Mouse (Mus musculus) MEL (cell line): Measurements from ENCODE around the gene Rars. TPM values are rescaled to one million over a fixed set of nuclear protein-coding genes. Genes with fewer than 3 reads are reported as not detected.

Source experiments
- DNase-seq: peaks from one replicate; pipeline ENCODE4 v3.0.0; 2011; ENCODE audit warnings: low read depth, low spot score
- H3K27ac ChIP-seq: 2 replicates; pipeline ENCODE4 v1.5.1; 2012; ENCODE audit warnings: low read depth, mild to moderate bottlenecking, control low read depth, low read length, moderate library complexity; ENCODE audit not compliant: control insufficient read depth
- H3K27me3 ChIP-seq, 2 experiments: fragments of 150-350 bp in 1 of 2; sonication (generic) in 1 of 2; 2 replicates each; pipeline ENCODE4 v1.6.1; 2012; ENCODE audit warnings: low read length in 2 of 2, mild to moderate bottlenecking in 2 of 2, improper control_type of control experiment in 1 of 2, moderate library complexity in 1 of 2; ENCODE audit not compliant: insufficient read depth in 2 of 2, control insufficient read depth in 1 of 2
- H3K36me3 ChIP-seq, 2 experiments: 2 replicates each; pipeline ENCODE4 v1.6.1; 2012 to 2014; ENCODE audit warnings: low read length in 2 of 2, improper control_type of control experiment in 1 of 2, inconsistent platforms in 1 of 2, mild to moderate bottlenecking in 1 of 2; ENCODE audit not compliant: insufficient read depth in 2 of 2, control insufficient read depth in 1 of 2
- H3K4me1 ChIP-seq, 2 experiments: fragments of 150-350 bp in 1 of 2; sonication (generic) in 1 of 2; 2 replicates each; pipeline ENCODE4 v1.6.1; 2012; ENCODE audit warnings: low read length in 2 of 2, improper control_type of control experiment in 1 of 2, mild to moderate bottlenecking in 1 of 2; ENCODE audit not compliant: insufficient read depth in 2 of 2, control insufficient read depth in 1 of 2
- H3K4me3 ChIP-seq, 2 experiments: fragments of 150-350 bp in 1 of 2; sonication (generic) in 1 of 2; 2 replicates each; pipeline ENCODE4 v1.5.1; 2012; ENCODE audit warnings: low read depth in 2 of 2, low read length in 2 of 2, mild to moderate bottlenecking in 2 of 2, moderate library complexity in 2 of 2, control low read depth in 1 of 2, improper control_type of control experiment in 1 of 2; ENCODE audit not compliant: control insufficient read depth in 1 of 2, insufficient read depth in 1 of 2
- H3K79me2 ChIP-seq: 2 replicates; pipeline ENCODE4 v1.6.1; 2012; ENCODE audit warnings: mild to moderate bottlenecking, low read length, moderate library complexity; ENCODE audit not compliant: control insufficient read depth, poor library complexity, insufficient read depth
- H3K9ac ChIP-seq: 2 replicates; pipeline ENCODE4 v1.6.1; 2012; ENCODE audit warnings: low read depth, mild to moderate bottlenecking, control low read depth, low read length, moderate library complexity; ENCODE audit not compliant: control insufficient read depth, poor library complexity, severe bottlenecking
- H3K9me3 ChIP-seq: fragments of 150-350 bp; sonication (generic); replicated peaks from 2 replicates; pipeline ENCODE4 v1.6.1; 2012; ENCODE audit warnings: mild to moderate bottlenecking, low read length, improper control_type of control experiment, moderate library complexity; ENCODE audit not compliant: insufficient read depth
- BHLHE40 ChIP-seq: IDR thresholded peaks from 2 replicates; pipeline ENCODE4 v1.6.1; 2012; ENCODE audit warnings: low read depth, mild to moderate bottlenecking, inconsistent platforms, low read length, improper control_type of control experiment, borderline replicate concordance
- CHD1 ChIP-seq: IDR thresholded peaks from 2 replicates; pipeline ENCODE4 v1.6.1; 2012; ENCODE audit warnings: low read depth, mild to moderate bottlenecking, inconsistent platforms, low read length, improper control_type of control experiment
- CHD2 ChIP-seq: IDR thresholded peaks from 2 replicates; pipeline ENCODE4 v1.6.1; 2011; ENCODE audit warnings: low read length, improper control_type of control experiment
- CTCF ChIP-seq, 3 experiments: IDR thresholded peaks in 2 of 3; conservative IDR thresholded peaks in 1 of 3; 2 replicates each; pipeline ENCODE4 v1.5.1; 2011 to 2012; ENCODE audit warnings: low read length in 3 of 3, low read depth in 2 of 3, mild to moderate bottlenecking in 2 of 3, improper control_type of control experiment in 1 of 3, inconsistent platforms in 1 of 3, mixed read lengths in 1 of 3, moderate library complexity in 1 of 3; ENCODE audit not compliant: control insufficient read depth in 1 of 3, insufficient read depth in 1 of 3, poor library complexity in 1 of 3, severe bottlenecking in 1 of 3
- E2F4 ChIP-seq: IDR thresholded peaks from 2 replicates; pipeline ENCODE4 v1.6.1; 2011; ENCODE audit warnings: low read depth, low read length, improper control_type of control experiment, borderline replicate concordance
- ELF1 ChIP-seq: IDR thresholded peaks from 2 replicates; pipeline ENCODE4 v1.6.1; 2014; ENCODE audit warnings: low read depth, mild to moderate bottlenecking, inconsistent platforms, low read length, improper control_type of control experiment, moderate library complexity
- EP300 ChIP-seq, 2 experiments: IDR thresholded peaks; 2 replicates each; pipeline ENCODE4 v1.6.1; 2011; ENCODE audit warnings: improper control_type of control experiment in 2 of 2, low read length in 2 of 2, low read depth in 1 of 2, mild to moderate bottlenecking in 1 of 2
- ETS1 ChIP-seq: IDR thresholded peaks from 2 replicates; pipeline ENCODE4 v1.6.1; 2012; ENCODE audit warnings: low read depth, mild to moderate bottlenecking, inconsistent platforms, low read length, improper control_type of control experiment, moderate library complexity
- GABPA ChIP-seq: IDR thresholded peaks from 2 replicates; pipeline ENCODE4 v1.6.1; 2012; ENCODE audit warnings: low read depth, mild to moderate bottlenecking, inconsistent platforms, low read length, improper control_type of control experiment, moderate library complexity
- GATA1 ChIP-seq: IDR thresholded peaks from 2 replicates; pipeline ENCODE4 v1.6.1; 2011; ENCODE audit warnings: low read depth, low read length, improper control_type of control experiment
- HCFC1 ChIP-seq: IDR thresholded peaks from 2 replicates; pipeline ENCODE4 v1.6.1; 2012; ENCODE audit warnings: low read depth, mild to moderate bottlenecking, inconsistent platforms, low read length, improper control_type of control experiment, moderate library complexity
- JUND ChIP-seq: IDR thresholded peaks from 2 replicates; pipeline ENCODE4 v1.6.1; 2011; ENCODE audit warnings: low read depth, mild to moderate bottlenecking, improper control_type of control experiment, low read length
- KAT2A ChIP-seq: conservative IDR thresholded peaks from 2 replicates; pipeline ENCODE4 v1.6.1; 2012; ENCODE audit warnings: low read depth, low read length, improper control_type of control experiment, inconsistent platforms
- MAX ChIP-seq: IDR thresholded peaks from 2 replicates; pipeline ENCODE4 v1.6.1; 2011; ENCODE audit warnings: low read length, improper control_type of control experiment
- MAZ ChIP-seq: IDR thresholded peaks from 2 replicates; pipeline ENCODE4 v1.6.1; 2012; ENCODE audit warnings: low read depth, mild to moderate bottlenecking, inconsistent platforms, low read length, improper control_type of control experiment
- MEF2A ChIP-seq: IDR thresholded peaks from 2 replicates; pipeline ENCODE4 v1.6.1; 2014; ENCODE audit warnings: low read depth, mild to moderate bottlenecking, inconsistent platforms, low read length, improper control_type of control experiment; ENCODE audit not compliant: poor library complexity, insufficient replicate concordance, severe bottlenecking; ENCODE audit errors: extremely low read depth
- MXI1 ChIP-seq: IDR thresholded peaks from 2 replicates; pipeline ENCODE4 v1.6.1; 2011; ENCODE audit warnings: mild to moderate bottlenecking, low read depth, low read length, improper control_type of control experiment
- MYB ChIP-seq: IDR thresholded peaks from 2 replicates; pipeline ENCODE4 v1.6.1; 2011; ENCODE audit warnings: mild to moderate bottlenecking, low read depth, low read length, improper control_type of control experiment
- MYC ChIP-seq: IDR thresholded peaks from 2 replicates; pipeline ENCODE4 v1.6.1; 2011; ENCODE audit warnings: low read depth, mild to moderate bottlenecking, low read length, improper control_type of control experiment, moderate library complexity
- NELFE ChIP-seq: IDR thresholded peaks from 2 replicates; pipeline ENCODE4 v1.6.1; 2011; ENCODE audit warnings: low read depth, low read length, improper control_type of control experiment
- NRF1 ChIP-seq: IDR thresholded peaks from 2 replicates; pipeline ENCODE4 v1.6.1; 2014; ENCODE audit warnings: low read depth, mild to moderate bottlenecking, inconsistent platforms, low read length, improper control_type of control experiment, moderate library complexity; ENCODE audit not compliant: poor library complexity, insufficient read depth, severe bottlenecking
- POLR2AphosphoS2 ChIP-seq: IDR thresholded peaks from 2 replicates; pipeline ENCODE4 v1.6.1; 2011; ENCODE audit warnings: low read length, improper control_type of control experiment
- POLR2AphosphoS5 ChIP-seq: IDR thresholded peaks from 2 replicates; pipeline ENCODE4 v1.6.1; 2012; ENCODE audit warnings: low read depth, borderline replicate concordance, mild to moderate bottlenecking, inconsistent platforms, low read length, moderate library complexity, mixed read lengths
- RAD21 ChIP-seq: IDR thresholded peaks from 2 replicates; pipeline ENCODE4 v1.6.1; 2011; ENCODE audit warnings: mild to moderate bottlenecking, low read depth, low read length, improper control_type of control experiment
- SIN3A ChIP-seq: IDR thresholded peaks from 2 replicates; pipeline ENCODE4 v1.6.1; 2012; ENCODE audit warnings: low read length, improper control_type of control experiment, inconsistent platforms
- SMC3 ChIP-seq: IDR thresholded peaks from 2 replicates; pipeline ENCODE4 v1.6.1; 2011; ENCODE audit warnings: low read depth, low read length, improper control_type of control experiment
- TAL1 ChIP-seq: IDR thresholded peaks from 2 replicates; pipeline ENCODE4 v1.6.1; 2012; ENCODE audit warnings: mild to moderate bottlenecking, inconsistent platforms, low read length, moderate library complexity, mixed read lengths
- TCF12 ChIP-seq: IDR thresholded peaks from 2 replicates; pipeline ENCODE4 v1.6.1; 2014; ENCODE audit warnings: low read depth, mild to moderate bottlenecking, inconsistent platforms, low read length, improper control_type of control experiment, moderate library complexity
- UBTF ChIP-seq: IDR thresholded peaks from 2 replicates; pipeline ENCODE4 v1.6.1; 2012; ENCODE audit warnings: low read depth, mild to moderate bottlenecking, inconsistent platforms, low read length, improper control_type of control experiment, moderate library complexity, borderline replicate concordance; ENCODE audit not compliant: insufficient read depth
- USF1 ChIP-seq: IDR thresholded peaks from 2 replicates; pipeline ENCODE4 v1.6.1; 2014; ENCODE audit warnings: low read depth, mild to moderate bottlenecking, inconsistent platforms, low read length, improper control_type of control experiment, moderate library complexity
- USF2 ChIP-seq, 2 experiments: IDR thresholded peaks; 2 replicates each; pipeline ENCODE4 v1.6.1; 2011 to 2012; ENCODE audit warnings: improper control_type of control experiment in 2 of 2, low read length in 2 of 2, borderline replicate concordance in 1 of 2, inconsistent platforms in 1 of 2, low read depth in 1 of 2, mild to moderate bottlenecking in 1 of 2; ENCODE audit not compliant: insufficient read depth in 1 of 2
- ZKSCAN1 ChIP-seq: IDR thresholded peaks from 2 replicates; pipeline ENCODE4 v1.6.1; 2012; ENCODE audit warnings: low read depth, mild to moderate bottlenecking, inconsistent platforms, low read length, improper control_type of control experiment, moderate library complexity
- ZMIZ1 ChIP-seq: IDR thresholded peaks from 2 replicates; pipeline ENCODE4 v1.6.1; 2012; ENCODE audit warnings: low read depth, mild to moderate bottlenecking, inconsistent platforms, low read length, improper control_type of control experiment, moderate library complexity
- ZNF384 ChIP-seq: IDR thresholded peaks from 2 replicates; pipeline ENCODE4 v1.6.1; 2012; ENCODE audit warnings: low read depth, mild to moderate bottlenecking, inconsistent platforms, low read length, improper control_type of control experiment
- polyA plus RNA-seq, 2 experiments: library from polyadenylated mRNA; stranded (reverse) in 1 of 2; unstranded in 1 of 2; fragments of >175 nt in 1 of 2; fragments of >200 nt in 1 of 2; gene quantifications; 2 replicates each; pipeline versions ENCODE4 v1.2.1 to v1.2.4; 2012; ENCODE audit warnings: low replicate concordance in 2 of 2, low read depth in 1 of 2; ENCODE audit not compliant: insufficient read length in 2 of 2, insufficient read depth in 1 of 2, missing spikeins in 1 of 2
- total RNA-seq: library from RNA; depleted of rRNA; stranded (reverse); fragments of 300-350 nt; gene quantifications from 2 replicates; pipeline ENCODE4 v1.2.3, GENCODE M21; 2012

Rars gene
- total and polyA plus RNA-seq, 3 experiments, result 193 to 396 (median 251) TPM

- H3K9me3 ChIP-seq, result no peaks in the 10 kb centered on the region
- peaks cover 7% of the 10 kb centered on the region for H3K79me2 ChIP-seq
- peaks cover 4 to 11% of the 10 kb centered on the region in 2 experiments; a peak in 3 of 4 replicates for H3K4me1 ChIP-seq
- peak overlapping the region; percentile 44 to 84 for H3K4me3 ChIP-seq
- H3K9ac ChIP-seq, result peak overlapping the region; percentile 61
- DNase-seq, result peak; percentile 93
- H3K36me3 ChIP-seq, result peaks cover 0 to 7% of the 10 kb centered on the region in 2 experiments; a peak in 2 of 4 replicates
- peak overlapping the region; percentile 39 for H3K27ac ChIP-seq
- H3K27me3 ChIP-seq, result no peaks in the 10 kb centered on the region
- peak; percentile 76 for TF ChIP-seq MYC
- peak; percentile 65 for TF ChIP-seq ZMIZ1
- peak; percentile 57; the same call in 1 of the 2 replicates for TF ChIP-seq MAZ
- TF ChIP-seq ETS1, result peak; percentile 50; the same call in 1 of the 2 replicates
- no peak for TF ChIP-seq ZKSCAN1
- TF ChIP-seq TAL1, result no peak
- TF ChIP-seq UBTF, result no peak
- peak; percentile 62; the same call in 1 of the 2 replicates for TF ChIP-seq POLR2AphosphoS2
- peak; percentile 92 for TF ChIP-seq MXI1
- peak; percentile 77; the same call in 1 of the 2 replicates for TF ChIP-seq BHLHE40
- peak in 1 of 2 experiments; percentile 43; a peak in 2 of 4 replicates for TF ChIP-seq EP300 (IDR thresholded peaks at IDR 0.05; ENCODE audit: low read depth in 1 of 2, low read length in 2 of 2)
- peak; percentile 77 for TF ChIP-seq NELFE
- no peak for TF ChIP-seq E2F4
- no peak for TF ChIP-seq RAD21
- peak; percentile 88 for TF ChIP-seq ELF1
- TF ChIP-seq CTCF (IDR thresholded peaks at IDR 0.05 in 2 of 3, conservative IDR thresholded peaks at IDR 0.05 in 1 of 3; ENCODE audit: control insufficient read depth in 1 of 3, insufficient read depth in 1 of 3, low read depth in 2 of 3, low read length in 3 of 3, poor library complexity in 1 of 3, severe bottlenecking in 1 of 3), result no peak
- TF ChIP-seq HCFC1, result peak; percentile 73
- TF ChIP-seq NRF1, result peak; percentile 31; the same call in 1 of the 2 replicates
- no peak for TF ChIP-seq GABPA
- no peak for TF ChIP-seq SMC3
- no peak for TF ChIP-seq POLR2AphosphoS5
- TF ChIP-seq USF2 (IDR thresholded peaks at IDR 0.05; ENCODE audit: borderline replicate concordance in 1 of 2, insufficient read depth in 1 of 2, low read depth in 1 of 2, low read length in 2 of 2), result peak; percentile 87 to 94
- TF ChIP-seq SIN3A, result peak; percentile 79
- TF ChIP-seq JUND, result no peak
- no peak for TF ChIP-seq GATA1
- TF ChIP-seq MEF2A, result no peak
- peak; percentile 100 for TF ChIP-seq USF1
- no peak for TF ChIP-seq CHD1
- no peak for TF ChIP-seq CHD2
- TF ChIP-seq KAT2A, result no peak
- peak; percentile 56; the same call in 1 of the 2 replicates for TF ChIP-seq TCF12
- peak; percentile 66 for TF ChIP-seq ZNF384
- TF ChIP-seq MYB, result no peak
- TF ChIP-seq MAX, result peak; percentile 99
These were observed 4.3 kb upstream of the Rars start for GRCm38 (mm10) chr11:35838345-35839338.
